Comparison of ENCODE assay signal across 9 mouse cellular contexts in the genomic region with DNA sequence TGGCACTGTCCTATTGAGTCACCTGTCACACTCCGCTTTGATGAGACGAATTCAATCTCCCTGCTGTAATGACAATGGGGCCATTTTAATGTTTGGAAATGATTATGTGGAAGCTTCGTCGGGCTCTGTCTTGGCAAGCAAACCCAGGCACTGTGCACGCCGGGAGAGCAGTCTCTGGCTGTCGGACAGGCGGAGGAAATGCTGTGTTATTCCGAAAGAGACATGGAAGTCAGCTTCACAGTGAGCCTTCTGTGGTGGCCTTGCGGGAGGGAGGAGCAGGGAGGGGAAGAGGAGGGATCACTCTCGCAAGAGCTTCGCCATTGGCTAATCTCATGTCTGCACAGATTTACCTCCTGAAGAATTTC.
A peak's percentile ranks its signal among the peaks of the same experiment; 100 is the strongest.
DNase-seq lines count a peak whose midpoint lies in the region; ATAC-seq and TF ChIP-seq lines count a peak whose summit lies in the region.
"Had no signal": no experiment of that assay in that cellular context is flagged by ENCODE, and none has a peak within 500 bp of the region (broad histone marks: within the 10 kb centered on the region; RNA-seq: fewer than 3 reads in every experiment).

No protein-coding gene starts in this region.

- H3K4me3 ChIP-seq in gastrocnemius, adult 2 months: peak overlapping the region; percentile 54
- peak overlapping the region; percentile 34 for H3K4me3 ChIP-seq in forebrain, embryonic 13.5 days
- peak overlapping the region; percentile 9 for H3K4me3 ChIP-seq in neural tube, embryonic 13.5 days
- H3K4me3 ChIP-seq: lung, embryonic 15.5 days had no signal

- H3K4me2 ChIP-seq in forebrain, embryonic 13.5 days: peak overlapping the region; percentile 60
- peak overlapping the region; percentile 46 for H3K4me2 ChIP-seq in neural tube, embryonic 13.5 days
- H3K4me2 ChIP-seq: lung, embryonic 15.5 days had no signal

- intact Hi-C loops in gastrocnemius, adult 2 months (cut with DNase I): no loop called here

- peaks cover 20% of the 10 kb centered on the region for H3K4me1 ChIP-seq in forebrain, embryonic 13.5 days
- peaks cover 11% of the 10 kb centered on the region for H3K4me1 ChIP-seq in neural tube, embryonic 13.5 days (replicated peaks)
- H3K4me1 ChIP-seq: lung, embryonic 15.5 days had no signal

- no peak overlapping the region for H3K27ac ChIP-seq in gastrocnemius, adult 2 months
- peak overlapping the region; percentile 69 for H3K27ac ChIP-seq in forebrain, embryonic 13.5 days
- peak overlapping the region; percentile 73 for H3K27ac ChIP-seq in neural tube, embryonic 13.5 days (replicated peaks)
- H3K27ac ChIP-seq: lung, embryonic 15.5 days had no signal

- no peak for TF ChIP-seq CTCF in gastrocnemius, adult 2 months (IDR thresholded peaks at IDR 0.05)

- peaks cover 17% of the 10 kb centered on the region for H3K27me3 ChIP-seq in forebrain, embryonic 13.5 days
- no peaks in the 10 kb centered on the region for H3K27me3 ChIP-seq in neural tube, embryonic 13.5 days
- H3K27me3 ChIP-seq: lung, embryonic 15.5 days had no signal

- no peaks in the 10 kb centered on the region for H3K36me3 ChIP-seq in forebrain, embryonic 13.5 days (ENCODE audit: poor library complexity, severe bottlenecking)
- H3K36me3 ChIP-seq in neural tube, embryonic 13.5 days: no peaks in the 10 kb centered on the region
- H3K36me3 ChIP-seq: lung, embryonic 15.5 days had no signal

- 16% methylated on average over 12 of the region's 12 CpGs for WGBS in forebrain, embryonic 13.5 days
- 39% methylated on average over 12 of the region's 12 CpGs for WGBS in neural tube, embryonic 13.5 days

- ATAC-seq in forebrain, embryonic 13.5 days: peak; percentile 94
- ATAC-seq in neural tube, embryonic 13.5 days (ENCODE audit: low read depth): peak; percentile 93

- H3K9ac ChIP-seq in forebrain, embryonic 13.5 days: peak overlapping the region; percentile 40; the same call in 1 of the 2 replicates
- H3K9ac ChIP-seq in neural tube, embryonic 13.5 days: peak overlapping the region; percentile 46
- H3K9ac ChIP-seq: lung, embryonic 15.5 days had no signal

- no peaks in the 10 kb centered on the region for H3K9me3 ChIP-seq in forebrain, embryonic 13.5 days (replicated peaks)
- no peaks in the 10 kb centered on the region for H3K9me3 ChIP-seq in neural tube, embryonic 13.5 days
- H3K9me3 ChIP-seq: lung, embryonic 15.5 days had no signal

- DNase-seq in gastrocnemius, adult 2 months: no peak
- DNase-seq in gastrocnemius, adult 8-10 months (ENCODE audit: low spot score in 2 of 2): no peak
- peak; percentile 58 to 68 for DNase-seq in layer of hippocampus, adult 18-20 months (ENCODE audit: low spot score in 2 of 2)
- no peak for DNase-seq in adrenal gland, adult 2 months
- DNase-seq in spleen, adult 12 weeks (ENCODE audit: low spot score): no peak
- DNase-seq in spleen, adult 18-20 months: no peak

Comparison
In these comparisons a context has a peak if more than half of its experiments do, and no peak if none do; other contexts are left out.
1. DNase-seq: peak in layer of hippocampus, adult 18-20 months (2 of 2); none in gastrocnemius, adult 2 months (single experiment), gastrocnemius, adult 8-10 months (0 of 2), adrenal gland, adult 2 months (single experiment), spleen, adult 12 weeks (single experiment) and spleen, adult 18-20 months (0 of 2).
2. Peak in every context shown above with its lines, with median percentiles within 50 percentile points of each other: H3K4me3 ChIP-seq.